Mouse (Mus musculus) liver, adult 2 months (tissue): ENCODE measurements around the gene Gnaq.
"Not testable (repeated sequence)": the region's sequence is repeated elsewhere in the genome, so short reads cannot be mapped to it uniquely, and the experiment has no call there.

Experiments
- CTCF ChIP-seq: fragments of 200-500 bp; IDR thresholded peaks from 2 replicates; pipeline ENCODE4 v1.5.1; 2011; ENCODE audit warnings: low read depth, low read length, control low read depth
- POLR2A ChIP-seq: fragments of 200-500 bp; IDR thresholded peaks from 2 replicates; pipeline ENCODE4 v1.6.1; 2011; ENCODE audit warnings: low read length, control low read depth; ENCODE audit not compliant: insufficient read depth; ENCODE audit errors: extremely low read depth

GRCm38 (mm10) chr19:16267362-16267761, 134.7 kb downstream of the Gnaq start:
- not testable (repeated sequence) for TF ChIP-seq POLR2A, CTCF
